Comparison of ENCODE assay signal across 9 mouse cellular contexts in genomic region chr2:167712872-167713821, GRCm38 (mm10). TPM values are rescaled to one million over a fixed set of nuclear protein-coding genes. Genes with fewer than 3 reads are reported as not detected.
A peak's percentile ranks its signal among the peaks of the same experiment; 100 is the strongest.
DNase-seq lines count a peak whose midpoint lies in the region; ATAC-seq and TF ChIP-seq lines count a peak whose summit lies in the region.
"Had no signal": no experiment of that assay in that cellular context is flagged by ENCODE, and none has a peak within 500 bp of the region (broad histone marks: within the 10 kb centered on the region; RNA-seq: fewer than 3 reads in every experiment).

No protein-coding gene starts in this region.

- no peak for DNase-seq in left cerebral cortex, adult 2 months (ENCODE audit: extremely low spot score in 1 of 2, low spot score in 2 of 2)
- no peak for DNase-seq in left cerebral cortex, adult 18-20 months (ENCODE audit: low spot score in 2 of 2)
- no peak for DNase-seq in brain, embryonic 14.5 days (ENCODE audit: low read depth)
- peak; percentile 73 for DNase-seq in kidney, adult 11 months
- no peak for DNase-seq in left cerebral cortex, adult 11 months (ENCODE audit: low spot score)
- DNase-seq in adrenal gland, postnatal 4 days (ENCODE audit: low spot score in 2 of 2) = no peak
- no peak for DNase-seq in left cerebral cortex, adult 9 months (ENCODE audit: low spot score in 2 of 2)

- intact Hi-C loops in left cerebral cortex, adult 2 months (cut with DNase I) = no loop called here

- no peak overlapping the region for H3K27ac ChIP-seq in left cerebral cortex, adult 2 months

- ATAC-seq in megakaryocyte, adult 5-6 weeks (ENCODE audit: poor library complexity, severe bottlenecking) = peak; percentile 28; the same call in 1 of the 2 replicates

- TF ChIP-seq CTCF in left cerebral cortex, adult 2 months (IDR thresholded peaks at IDR 0.05) = peak; percentile 53
- peak; percentile 44; the same call in 1 of the 2 replicates for TF ChIP-seq CTCF in brain, embryonic 14.5 days (IDR thresholded peaks at IDR 0.05; ENCODE audit: borderline replicate concordance, extremely low read depth, insufficient read depth, insufficient read length)

- no peak for TF ChIP-seq POLR2A in brain, embryonic 14.5 days (IDR thresholded peaks at IDR 0.05; ENCODE audit: borderline replicate concordance, extremely low read depth, insufficient read depth, insufficient read length, poor library complexity, severe bottlenecking)

- no peak overlapping the region for H3K4me3 ChIP-seq in left cerebral cortex, adult 2 months
- H3K4me3 ChIP-seq: megakaryocyte, embryonic 14.5 days had no signal

RNA-seq across cellular contexts. Expression of gene Tmem189, which starts 23.5 kb away (rescaled TPM):
- total RNA-seq in left cerebral cortex, adult 2 months (2021) = 10 to 100 TPM; 42.3 to 43.0 TPM
- total RNA-seq in left cerebral cortex, adult 18-20 months (2021) = 10 to 100 TPM; 43.3 to 44.4 TPM
- polyA plus RNA-seq in brain, embryonic 14.5 days (2012; rRNA removed) = 51.2 and 57.2 TPM in 2 replicates
- 25.1 and 35.7 TPM in 2 replicates for total RNA-seq in megakaryocyte, adult 5-6 weeks (2015)
- 40.6 and 43.1 TPM in 2 replicates for total RNA-seq in megakaryocyte, adult 5-6 weeks (2017)
- 10 to 100 TPM; 32.9 to 35.4 TPM for total RNA-seq in adrenal gland, postnatal 4 days (2021)

RNA-seq across cellular contexts. Expression of gene Cebpb, which starts 24.4 kb away (rescaled TPM):
- total RNA-seq in left cerebral cortex, adult 2 months (2021) = 10 to 100 TPM; 15.1 to 19.2 TPM
- total RNA-seq in left cerebral cortex, adult 18-20 months (2021) = 10 to 100 TPM; 15.9 to 17.3 TPM
- polyA plus RNA-seq in brain, embryonic 14.5 days (2012; rRNA removed) = 5.8 and 6.5 TPM in 2 replicates
- total RNA-seq in megakaryocyte, adult 5-6 weeks (2015) = 79.3 and 125 TPM in 2 replicates
- total RNA-seq in megakaryocyte, adult 5-6 weeks (2017) = 55.5 and 59.5 TPM in 2 replicates
- 100 to 1,000 TPM; 229 to 255 TPM for total RNA-seq in adrenal gland, postnatal 4 days (2021)

RNA-seq across cellular contexts. Expression of gene Gm20431, which starts 51.9 kb away (rescaled TPM):
- 10 to 100 TPM; 29.1 to 38.0 TPM for total RNA-seq in left cerebral cortex, adult 2 months (2021)
- 10 to 100 TPM; 32.2 to 33.5 TPM for total RNA-seq in left cerebral cortex, adult 18-20 months (2021)
- polyA plus RNA-seq in brain, embryonic 14.5 days (2012; rRNA removed) = 3.5 and 9.4 TPM in 2 replicates
- 6.1 and 22.8 TPM in 2 replicates for total RNA-seq in megakaryocyte, adult 5-6 weeks (2015)
- total RNA-seq in megakaryocyte, adult 5-6 weeks (2017) = not detected in 2 replicates
- 10 to 100 TPM; 18.2 to 23.0 TPM for total RNA-seq in adrenal gland, postnatal 4 days (2021)
